Mouse (Mus musculus): Measurements from ENCODE around the gene Soga3.

The Soga3 gene

DNA sequence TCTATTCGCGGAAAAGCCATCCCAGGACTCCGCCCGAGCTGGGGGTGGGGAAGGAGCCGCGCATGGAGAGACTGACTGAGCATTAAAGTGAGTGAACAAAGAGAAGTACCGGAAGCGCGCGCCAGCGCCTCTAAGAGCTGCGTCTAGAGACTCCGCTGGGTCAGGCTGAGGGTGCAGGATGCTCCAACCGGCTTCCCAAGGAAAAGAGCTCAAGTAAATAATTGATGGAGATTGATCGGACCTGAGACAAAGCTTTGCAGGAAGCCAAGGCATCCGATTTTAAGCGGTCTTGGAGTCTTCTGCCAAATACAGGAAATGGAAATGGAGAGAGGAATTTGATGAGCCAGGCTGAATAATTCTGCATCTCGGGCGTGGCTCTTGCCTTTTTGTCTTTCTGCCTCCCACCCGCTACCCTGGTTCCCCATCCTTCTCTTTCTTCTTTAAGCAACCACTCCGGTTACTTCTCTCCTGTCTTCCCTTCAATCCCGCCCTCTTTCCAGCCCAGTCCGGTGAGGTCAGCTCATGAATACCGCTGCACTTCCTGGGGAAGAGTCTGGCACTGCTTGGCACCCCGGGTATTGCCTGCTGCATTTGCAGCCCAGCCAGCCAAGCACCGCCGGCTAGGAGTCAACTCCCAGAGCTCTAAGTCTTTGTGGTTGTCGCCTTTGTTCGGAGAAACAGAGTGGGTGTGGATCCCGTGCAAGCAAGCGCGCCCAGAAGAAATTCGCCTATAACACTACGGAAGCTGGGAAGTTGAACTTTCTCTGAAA, at the start of gene Soga3:
TSS of gene Soga3 (plus strand) at position 274 of the 770 bp plus-strand sequence.
- peak; percentile 99 for DNase-seq (ENCODE audit: low read depth, low spot score)

DNA sequence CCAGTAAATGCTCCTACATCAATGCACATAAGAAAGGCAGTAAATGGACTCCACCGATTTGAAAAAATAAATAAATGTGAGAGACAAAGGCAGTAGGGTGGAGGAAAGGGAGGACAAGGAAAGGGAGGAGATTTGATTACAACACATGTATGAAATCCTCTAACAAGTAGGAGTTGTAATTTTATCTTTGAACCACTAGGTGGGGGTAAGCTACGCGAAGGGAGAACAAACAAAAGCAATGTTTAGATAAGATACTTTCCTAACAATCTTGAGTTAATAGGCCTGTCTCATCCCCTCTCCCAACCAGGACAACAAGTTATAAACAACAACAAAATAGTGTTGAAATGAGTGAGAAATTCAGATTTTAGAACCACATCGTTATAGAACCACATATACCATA, 36.7 kb upstream of the Soga3 start:
- DNase-seq (ENCODE audit: low read depth, low spot score), result peak; percentile 60

DNA sequence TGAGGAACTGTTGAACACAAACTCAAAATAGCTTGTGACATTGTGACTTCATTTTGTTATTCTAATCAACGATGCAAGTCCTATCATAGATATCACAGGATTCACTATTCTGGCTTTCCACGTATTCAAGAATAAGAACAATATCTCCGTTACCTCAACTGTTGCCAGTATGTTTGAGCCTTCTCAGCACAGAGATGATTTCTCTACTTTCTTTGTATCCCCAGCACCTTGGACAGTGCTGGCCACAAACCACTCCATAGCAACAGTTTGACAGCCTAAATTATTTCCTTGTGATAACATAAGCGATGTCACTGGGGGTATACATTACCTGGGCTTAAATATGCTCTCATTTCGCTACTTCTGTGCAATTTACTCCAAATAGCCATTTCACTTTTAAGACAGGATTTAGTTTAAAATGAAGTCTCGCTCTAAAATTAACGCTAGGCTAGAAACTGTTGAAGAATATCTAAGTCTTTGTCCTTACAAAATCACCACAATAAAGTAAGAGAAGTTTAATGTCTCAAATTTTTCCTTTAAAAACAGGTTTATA, 1.0 kb upstream of the Soga3 start:
- peak; percentile 40 for DNase-seq (ENCODE audit: low read depth, low spot score)

DNA sequence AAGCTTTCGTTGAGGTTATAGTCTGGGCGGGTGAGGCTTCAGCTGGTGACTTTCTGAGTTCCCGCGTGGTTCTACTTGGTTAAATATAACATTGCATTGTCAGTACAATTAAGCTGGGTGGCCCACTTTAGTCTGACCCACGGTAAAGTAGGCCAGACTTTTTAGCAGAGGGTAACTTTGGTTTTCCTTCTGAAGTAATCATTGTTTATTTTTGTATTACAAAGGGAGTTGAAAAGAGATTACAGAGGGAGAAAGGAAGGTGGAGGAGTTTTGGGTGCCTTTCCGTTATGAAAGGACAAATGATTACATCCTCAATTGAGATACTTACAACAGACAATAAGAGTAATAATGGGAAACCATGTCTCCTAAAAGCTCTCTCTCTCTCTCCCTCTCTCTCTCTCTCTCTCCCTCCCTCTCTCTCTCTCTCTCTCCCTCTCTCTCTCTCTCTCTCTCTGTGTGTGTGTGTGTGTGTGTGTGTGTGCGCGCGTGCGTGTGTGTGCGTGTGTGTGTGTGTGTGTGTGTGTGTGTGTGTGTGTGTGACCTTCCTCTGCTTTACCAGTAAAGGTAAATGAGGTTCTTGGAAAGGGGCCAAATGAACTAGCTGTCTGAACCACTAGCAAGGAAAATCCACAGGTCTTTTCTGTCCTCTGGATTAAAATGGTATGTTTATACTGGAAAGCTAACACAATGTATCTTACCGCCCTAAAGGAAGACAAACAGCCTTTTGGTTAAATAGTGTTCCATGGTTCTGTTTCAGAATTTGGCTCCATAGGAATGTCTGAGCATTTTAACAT, 1.2 kb downstream of the Soga3 start:
- DNase-seq (ENCODE audit: low read depth, low spot score), result peak; percentile 6

DNA sequence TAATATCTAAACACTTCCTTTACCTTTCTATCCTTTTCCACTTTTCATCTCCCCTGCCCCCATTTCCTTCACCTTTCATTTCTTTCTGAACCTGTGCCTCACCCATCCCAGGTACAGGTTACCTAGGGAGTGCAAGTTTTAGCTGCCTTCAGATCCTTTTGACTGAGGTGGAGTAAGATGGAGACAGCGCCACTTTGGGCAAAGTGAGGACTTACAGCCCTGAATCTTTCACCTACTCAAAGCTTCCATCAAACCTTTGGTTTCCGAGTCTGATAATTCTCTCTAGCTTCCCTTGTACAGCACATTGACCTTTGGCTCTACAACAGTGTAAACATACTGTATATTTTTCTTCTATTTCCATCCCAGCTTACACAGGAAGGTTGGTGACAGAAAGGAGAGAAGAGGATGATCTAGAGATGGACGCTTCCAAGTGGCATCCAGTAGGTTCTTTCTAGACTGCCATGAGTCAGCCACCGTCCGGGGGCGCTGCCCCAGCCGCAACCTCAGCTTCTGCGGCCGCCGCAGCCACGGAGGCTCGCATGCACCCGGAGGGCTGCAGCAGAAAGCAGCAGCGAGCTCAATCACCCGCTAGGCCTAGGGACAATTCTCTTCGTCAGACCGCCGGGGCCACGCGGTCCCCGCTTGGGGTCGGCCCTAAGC, 2.7 kb downstream of the Soga3 start:
- DNase-seq (ENCODE audit: low read depth, low spot score), result peak; percentile 70

DNA sequence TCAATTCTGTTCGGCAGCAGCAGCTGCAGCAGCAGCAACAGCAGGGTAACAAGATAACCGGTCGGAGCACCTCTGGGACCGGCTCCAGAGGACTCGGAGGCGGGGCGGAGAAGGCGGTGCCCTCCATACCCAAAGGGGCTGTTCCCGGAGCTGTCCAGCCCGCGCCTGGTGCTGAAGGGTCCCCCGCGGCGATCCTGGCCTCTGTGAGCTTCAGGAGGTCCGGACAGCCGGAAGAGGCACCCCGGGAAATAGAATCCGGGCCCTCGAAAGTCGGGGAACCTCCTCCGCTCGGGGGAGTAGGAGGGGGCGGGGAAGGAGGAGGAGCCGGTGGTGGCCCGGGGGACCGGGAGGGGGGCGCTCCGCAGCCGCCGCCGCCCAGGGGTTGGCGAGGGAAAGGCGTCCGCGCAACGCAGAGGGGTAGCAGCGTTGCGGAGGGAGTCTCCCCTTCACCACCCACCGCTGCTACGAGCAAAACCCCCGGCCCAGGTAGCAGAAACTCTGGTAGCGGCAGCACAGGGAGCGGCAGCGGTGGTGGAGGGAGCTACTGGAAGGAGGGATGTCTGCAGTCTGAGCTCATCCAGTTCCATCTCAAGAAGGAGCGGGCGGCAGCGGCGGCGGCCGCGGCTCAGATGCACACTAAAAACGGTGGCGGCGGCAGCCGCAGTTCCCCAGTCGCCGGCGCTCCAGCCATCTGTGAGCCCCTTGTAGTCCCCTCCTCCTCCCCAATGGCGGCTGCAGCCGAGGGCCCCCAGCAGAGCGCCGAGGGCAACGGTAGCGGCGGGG, 3.4 kb downstream of the Soga3 start:
- DNase-seq (ENCODE audit: low read depth, low spot score), result peak; percentile 89

DNA sequence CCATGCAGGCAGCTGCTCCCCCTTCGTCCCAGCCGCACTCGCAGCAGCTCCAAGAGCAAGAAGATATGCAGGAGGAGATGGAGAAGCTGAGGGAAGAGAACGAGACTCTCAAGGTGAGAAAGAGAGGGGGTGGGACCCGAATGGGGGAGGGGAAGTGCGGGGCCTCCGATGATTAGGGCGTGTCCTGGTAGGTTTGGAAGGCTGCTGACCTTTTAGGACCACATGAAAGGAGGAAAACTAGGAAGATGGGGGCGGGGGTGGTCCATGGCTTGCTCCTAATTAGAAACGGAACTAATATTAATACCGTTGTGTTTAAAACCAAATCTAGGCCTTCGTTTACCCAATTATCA, 4.0 kb downstream of the Soga3 start:
- peak; percentile 83 for DNase-seq (ENCODE audit: low read depth, low spot score)

DNA sequence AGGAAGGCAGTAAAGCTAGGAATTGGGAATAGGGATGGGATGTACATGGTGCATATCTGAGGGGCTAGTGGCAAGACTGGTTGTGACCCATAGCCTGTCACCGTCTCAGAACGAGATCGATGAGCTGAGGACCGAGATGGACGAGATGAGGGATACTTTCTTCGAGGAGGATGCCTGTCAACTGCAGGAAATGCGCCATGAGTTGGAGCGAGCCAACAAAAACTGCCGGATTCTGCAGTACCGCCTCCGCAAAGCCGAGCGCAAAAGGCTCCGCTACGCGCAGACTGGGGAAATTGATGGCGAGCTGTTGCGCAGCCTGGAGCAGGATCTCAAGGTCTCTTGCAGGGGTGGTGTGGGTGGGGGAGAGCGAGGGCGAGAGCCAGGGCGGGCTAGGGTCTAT, 4.4 kb downstream of the Soga3 start:
- DNase-seq (ENCODE audit: low read depth, low spot score), result peak; percentile 43

DNA sequence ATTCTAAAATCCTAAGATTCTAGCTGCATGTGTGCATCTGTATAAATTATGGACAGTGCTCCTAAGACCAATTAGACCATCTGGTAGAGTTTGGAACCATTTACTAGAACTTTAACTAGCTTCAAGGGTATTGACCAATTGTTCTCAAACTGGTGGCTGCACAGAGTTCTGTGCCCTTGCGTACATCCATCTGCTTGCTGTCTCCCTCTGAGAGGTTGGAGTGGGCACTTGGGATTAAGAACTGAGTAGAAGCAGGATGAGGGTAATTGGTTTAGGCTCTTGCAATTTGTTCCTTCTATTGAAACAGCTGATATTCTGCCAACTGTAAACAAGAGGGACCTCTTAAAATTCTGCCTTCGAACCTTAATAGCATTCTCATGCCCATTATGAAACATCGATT, 11.7 kb downstream of the Soga3 start:
- no peak for DNase-seq (ENCODE audit: low read depth, low spot score)

DNA sequence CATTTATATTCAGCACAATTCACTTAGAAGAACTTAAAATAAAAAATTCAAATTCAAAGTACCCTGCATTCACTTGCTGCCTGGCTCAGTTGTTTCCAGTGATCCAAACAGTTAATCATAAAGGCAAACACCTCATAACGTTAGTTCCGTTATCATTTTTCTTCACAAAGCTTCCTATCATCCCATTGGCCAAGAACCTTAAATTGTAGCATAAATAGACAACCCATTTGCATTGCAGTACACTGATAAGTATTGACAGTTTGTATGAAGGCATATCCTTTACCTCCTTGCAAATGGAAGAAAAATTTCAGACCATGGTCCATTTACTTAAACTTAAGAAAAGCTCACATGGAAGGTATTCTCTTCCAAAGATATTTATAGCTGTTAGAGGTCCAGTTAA, 18.0 kb downstream of the Soga3 start:
- no peak for DNase-seq (ENCODE audit: low read depth, low spot score)

DNA sequence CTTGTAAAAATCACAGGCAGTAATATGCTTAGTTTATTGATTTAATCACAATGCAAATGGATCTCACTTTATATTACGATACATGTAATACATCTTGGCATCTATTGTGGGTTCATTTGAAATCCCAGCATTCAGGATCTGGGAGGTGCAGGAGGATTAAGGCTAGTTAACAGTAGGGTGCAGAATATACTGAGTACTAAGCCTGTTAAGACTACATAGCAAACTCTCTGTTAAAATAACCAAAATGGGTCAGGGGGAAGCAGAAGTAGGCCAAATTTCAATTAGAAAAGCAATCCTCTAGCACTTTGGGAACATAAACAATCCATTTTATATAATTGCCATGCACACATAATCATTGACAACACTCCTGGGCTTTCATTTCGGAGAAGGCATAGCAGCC, 30.1 kb downstream of the Soga3 start:
- no peak for DNase-seq (ENCODE audit: low read depth, low spot score)

DNA sequence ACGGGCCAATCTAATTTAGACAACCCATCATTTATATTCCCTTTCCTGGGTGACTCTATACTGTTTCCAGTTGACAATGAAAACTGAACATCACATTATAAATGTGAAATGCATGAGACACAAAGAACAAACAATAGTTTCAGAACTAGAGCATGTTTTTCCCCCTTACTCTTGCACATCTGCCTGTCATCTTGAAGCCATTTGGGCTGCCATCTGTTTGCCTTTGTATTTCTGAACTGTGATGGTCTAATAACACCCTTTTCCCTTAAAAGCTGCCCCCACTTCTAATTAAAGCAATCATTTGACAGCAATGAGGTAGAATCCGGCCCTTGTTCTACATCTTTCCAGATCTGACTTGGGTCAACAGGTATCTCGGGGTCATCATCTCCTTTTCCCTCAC, 32.0 kb downstream of the Soga3 start:
- DNase-seq (ENCODE audit: low read depth, low spot score), result no peak

DNA sequence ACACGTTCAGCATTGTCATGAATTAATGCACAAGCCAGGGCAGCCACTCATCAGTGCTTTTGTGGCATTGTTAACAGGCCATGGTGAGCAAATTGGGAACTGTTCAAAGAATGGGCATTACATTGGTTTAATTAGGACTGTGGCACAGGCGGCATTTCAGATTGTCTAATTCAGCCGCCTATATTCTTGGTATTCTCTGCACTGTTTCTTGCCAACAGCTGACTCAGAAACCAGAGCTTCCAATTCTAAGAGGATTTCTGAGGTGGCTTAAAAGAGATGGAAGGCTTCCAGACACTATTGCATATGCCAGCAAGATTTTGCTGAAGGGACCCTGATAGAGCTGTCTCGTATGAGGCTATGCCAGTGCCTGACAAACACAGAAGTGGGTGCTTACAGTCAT, 33.2 kb downstream of the Soga3 start:
- DNase-seq (ENCODE audit: low read depth, low spot score), result no peak

DNA sequence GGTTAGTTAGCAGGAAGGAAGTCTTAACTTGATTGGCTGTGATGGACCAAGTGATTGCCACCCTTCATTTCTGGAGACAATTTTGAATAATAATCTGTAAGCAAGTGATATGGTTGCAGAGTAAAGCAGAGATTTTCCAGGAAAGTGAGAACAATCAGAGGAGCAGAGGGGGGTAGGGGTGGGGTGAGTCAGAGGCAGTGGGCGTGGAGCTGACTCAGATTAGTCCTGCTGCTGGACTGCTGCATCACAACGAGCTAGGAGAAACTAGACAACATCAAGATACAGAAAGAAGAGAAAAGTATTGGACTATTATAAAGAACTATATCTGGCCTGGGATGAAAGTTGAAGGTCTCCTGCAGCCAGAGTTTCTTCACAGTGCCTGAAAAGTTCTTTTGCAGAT, 34.4 kb downstream of the Soga3 start:
- peak; percentile 25 for DNase-seq (ENCODE audit: low read depth, low spot score)

DNA sequence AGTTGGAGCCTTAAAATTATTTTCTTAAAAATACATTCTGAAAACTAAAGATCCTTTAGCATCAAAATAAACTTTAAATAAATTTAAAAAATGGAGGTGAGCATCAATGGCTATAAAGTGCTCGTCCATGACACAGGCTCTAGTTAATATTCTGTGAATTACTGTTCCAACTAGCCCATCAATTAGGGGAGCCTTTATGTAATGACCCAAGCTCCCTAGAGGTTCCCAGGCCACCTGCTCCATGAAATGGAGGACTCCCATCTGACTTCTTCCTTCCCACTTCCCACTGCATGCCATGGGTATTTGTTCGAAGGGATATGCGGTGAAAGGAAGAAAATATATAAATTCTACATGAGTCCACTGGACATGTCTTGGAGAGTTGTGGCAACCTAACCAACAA, 36.6 kb downstream of the Soga3 start:
- no peak for DNase-seq (ENCODE audit: low read depth, low spot score)

DNA sequence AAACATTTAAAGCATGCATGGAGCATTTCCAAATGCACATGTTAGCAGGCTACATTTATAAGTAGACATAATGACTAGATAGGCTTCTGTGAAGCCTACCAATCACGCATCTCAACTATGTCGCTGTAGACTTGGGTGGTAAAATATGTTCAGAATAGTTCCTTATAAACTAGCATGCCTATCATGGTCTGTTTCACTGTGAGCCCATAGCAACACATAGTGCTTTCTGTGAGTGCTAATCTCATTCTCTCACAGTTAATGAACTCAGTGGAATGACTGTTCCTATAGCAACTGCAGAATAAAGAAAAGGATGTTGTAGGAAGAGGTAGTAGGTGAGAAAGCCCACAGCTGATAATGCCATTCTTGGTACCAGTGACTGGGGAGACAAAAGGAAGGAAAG, 37.4 kb downstream of the Soga3 start:
- no peak for DNase-seq (ENCODE audit: low read depth, low spot score)

DNA sequence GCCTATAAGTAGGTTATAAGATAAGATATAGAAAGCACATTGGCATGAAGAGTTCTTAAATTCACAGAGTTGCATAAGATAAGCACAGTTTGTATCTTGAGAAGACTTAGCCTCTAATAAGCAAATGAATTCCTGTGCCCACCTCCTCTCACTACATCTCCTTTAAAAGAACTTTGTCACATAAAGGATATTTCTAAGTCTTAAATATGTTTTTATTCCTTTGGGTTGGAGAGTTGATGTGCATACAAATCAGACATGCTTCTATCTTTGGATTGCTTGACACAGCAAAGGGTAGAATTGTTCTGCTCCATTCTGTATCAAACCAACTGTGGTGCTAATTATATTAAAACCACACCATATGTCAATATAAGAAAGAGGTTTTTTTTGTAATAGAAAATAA, 50.1 kb downstream of the Soga3 start:
- no peak for DNase-seq (ENCODE audit: low read depth, low spot score)

DNA sequence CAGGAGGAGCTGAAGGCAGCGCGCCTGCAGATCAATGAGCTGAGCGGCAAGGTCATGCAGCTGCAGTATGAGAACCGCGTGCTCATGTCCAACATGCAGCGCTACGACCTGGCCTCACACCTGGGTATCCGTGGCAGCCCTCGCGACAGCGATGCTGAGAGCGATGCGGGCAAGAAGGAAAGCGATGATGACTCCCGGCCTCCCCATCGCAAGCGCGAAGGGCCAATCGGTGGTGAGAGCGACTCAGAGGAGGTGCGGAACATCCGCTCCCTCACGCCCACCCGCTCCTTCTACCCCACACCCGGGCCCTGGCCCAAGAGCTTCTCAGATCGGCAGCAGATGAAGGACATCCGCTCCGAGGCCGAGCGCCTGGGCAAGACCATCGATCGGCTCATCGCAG, 53.2 kb downstream of the Soga3 start:
- peak; percentile 42 for DNase-seq (ENCODE audit: low read depth, low spot score)

DNA sequence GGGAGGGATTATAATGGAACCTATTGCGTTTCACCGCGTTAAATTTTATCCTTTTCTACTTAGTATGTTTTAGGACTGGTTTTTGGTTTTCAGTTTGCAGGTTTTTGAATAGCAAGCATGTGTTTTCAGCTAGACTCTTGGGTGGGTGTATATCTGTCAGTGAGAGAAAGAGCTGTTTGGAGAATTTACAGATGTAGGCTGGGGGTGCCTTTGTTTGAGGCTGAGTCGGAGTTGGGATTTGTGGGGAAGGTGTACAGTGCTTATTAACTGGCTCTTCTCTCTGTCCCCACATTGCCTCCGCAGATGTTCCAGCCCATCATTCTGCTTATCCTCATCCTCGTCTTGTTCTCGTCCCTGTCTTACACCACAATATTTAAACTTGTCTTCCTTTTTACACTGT, 55.0 kb downstream of the Soga3 start, which contains the start of gene Gm49353:
TSS of gene Gm49353 (plus strand) at position 313 of the 400 bp plus-strand sequence.
- DNase-seq (ENCODE audit: low read depth, low spot score), result no peak

DNA sequence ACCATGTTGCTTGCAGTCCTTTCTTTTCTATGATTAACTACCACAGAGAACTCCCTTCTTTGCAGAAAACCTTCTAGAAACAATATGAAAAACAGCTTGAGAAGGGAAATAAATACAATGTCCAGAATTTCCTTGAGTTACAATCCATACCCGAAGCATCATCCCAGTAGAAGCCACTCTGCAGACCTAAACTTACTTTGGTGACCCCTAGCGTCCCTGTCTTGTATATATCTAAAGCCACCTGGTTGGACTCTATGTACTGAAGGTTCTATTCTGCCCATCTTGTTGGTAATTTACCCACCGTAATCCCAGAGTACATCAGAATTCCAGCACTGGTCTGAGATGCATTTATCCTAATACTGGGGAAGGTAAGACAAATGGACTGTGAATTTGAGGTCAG, 56.2 kb downstream of the Soga3 start:
- DNase-seq (ENCODE audit: low read depth, low spot score), result peak; percentile 21

DNA sequence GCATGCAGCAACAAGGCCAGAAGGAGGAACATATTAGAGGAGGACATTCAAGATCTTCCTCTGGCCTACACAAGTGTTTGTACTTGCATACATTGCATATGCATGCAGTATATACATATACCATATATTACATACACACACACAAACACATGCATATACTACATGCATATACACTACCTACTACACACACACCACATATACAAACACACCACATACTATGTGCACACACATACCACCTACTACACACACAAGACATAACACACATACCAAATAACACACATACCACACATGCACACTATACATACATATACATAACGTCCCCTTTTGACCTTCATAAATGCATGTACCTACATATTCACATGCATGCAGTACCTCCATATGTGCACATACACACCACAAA, 57.0 kb downstream of the Soga3 start:
- DNase-seq (ENCODE audit: low read depth, low spot score), result no peak

DNA sequence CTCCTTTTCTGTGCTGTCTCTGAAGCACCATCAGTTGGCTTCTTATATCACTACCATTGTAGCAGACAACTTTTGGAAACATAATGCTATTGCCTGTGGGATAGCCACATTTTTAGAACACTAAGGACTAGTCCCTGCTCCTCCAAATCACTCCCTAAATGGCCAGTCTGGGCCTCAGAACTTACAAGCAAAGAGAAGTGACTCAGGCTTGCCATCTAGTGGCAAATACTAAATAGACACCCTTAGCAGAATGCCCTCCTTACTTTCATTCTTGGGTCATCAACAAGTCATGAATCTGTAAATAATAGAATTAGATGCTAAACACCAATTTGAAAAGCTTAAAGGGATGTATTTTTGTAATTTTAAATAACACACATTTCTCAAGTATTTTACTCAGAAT, 63.1 kb downstream of the Soga3 start:
- peak; percentile 71 for DNase-seq (ENCODE audit: low read depth, low spot score)
